Mouse (Mus musculus) stomach, postnatal 0 days (tissue): Measurements from ENCODE around the gene Kpna3.

Experiments used
- CTCF ChIP-seq: IDR thresholded peaks from 2 replicates; pipeline ENCODE4 v1.5.1; 2016; ENCODE audit warnings: antibody characterized with exemption, low read depth, mild to moderate bottlenecking, moderate library complexity
- EP300 ChIP-seq: optimal IDR thresholded peaks from 2 replicates; pipeline ENCODE3; 2016; ENCODE audit warnings: antibody characterized with exemption

- no peak for TF ChIP-seq CTCF
- TF ChIP-seq EP300: no peak
Measured at GRCm38 (mm10) chr14:61447775-61448174, 8.1 kb upstream of the Kpna3 start.
